Mouse (Mus musculus): Measurements from ENCODE around the gene Unk.

The Unk gene

GRCm38 (mm10) chr11:116030898-116031845 is 1.1 kb downstream of the Unk start:
- peak in 1 of 2 experiments; percentile 41 for DNase-seq

DNA sequence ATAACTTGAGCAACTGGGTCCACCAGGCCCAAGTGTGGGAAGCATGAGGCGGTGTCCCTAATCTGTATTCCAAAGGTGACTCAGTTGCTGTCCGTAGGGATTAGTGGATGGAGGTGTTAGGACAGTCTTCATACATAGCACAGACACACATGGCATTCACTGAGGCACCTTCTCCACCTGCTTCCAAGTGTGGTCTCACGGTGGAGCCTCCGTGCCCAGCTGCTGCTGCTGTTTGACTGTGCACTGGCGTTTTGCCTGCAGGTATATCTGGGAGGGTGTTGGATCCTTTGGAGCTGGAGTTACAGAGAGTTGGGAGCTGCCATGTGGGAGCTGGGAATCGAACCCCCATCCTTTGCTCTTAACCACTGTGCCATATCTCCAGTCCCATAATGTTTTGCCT is 4.5 kb downstream of the Unk start:
- no peak for DNase-seq

DNA sequence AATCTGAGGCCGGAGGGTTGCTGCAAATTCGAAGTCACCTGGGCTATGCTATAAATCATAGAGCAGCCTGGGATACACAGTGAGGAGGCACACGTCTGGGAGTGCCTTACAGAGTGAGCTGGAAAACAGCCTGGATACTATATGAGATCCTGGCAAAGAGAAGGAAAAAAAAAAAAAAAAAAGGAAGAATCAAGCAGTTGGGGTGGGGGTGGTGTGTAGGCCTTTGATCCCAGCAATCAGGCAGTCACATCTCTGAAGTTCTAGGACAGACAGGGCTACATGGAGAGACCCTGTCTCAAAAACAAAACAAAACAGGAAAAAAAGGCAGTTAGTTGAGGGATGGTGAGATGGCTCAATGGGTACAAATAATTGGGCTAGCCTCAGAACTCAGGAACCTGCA is 6.5 kb downstream of the Unk start:
- DNase-seq: no peak

DNA sequence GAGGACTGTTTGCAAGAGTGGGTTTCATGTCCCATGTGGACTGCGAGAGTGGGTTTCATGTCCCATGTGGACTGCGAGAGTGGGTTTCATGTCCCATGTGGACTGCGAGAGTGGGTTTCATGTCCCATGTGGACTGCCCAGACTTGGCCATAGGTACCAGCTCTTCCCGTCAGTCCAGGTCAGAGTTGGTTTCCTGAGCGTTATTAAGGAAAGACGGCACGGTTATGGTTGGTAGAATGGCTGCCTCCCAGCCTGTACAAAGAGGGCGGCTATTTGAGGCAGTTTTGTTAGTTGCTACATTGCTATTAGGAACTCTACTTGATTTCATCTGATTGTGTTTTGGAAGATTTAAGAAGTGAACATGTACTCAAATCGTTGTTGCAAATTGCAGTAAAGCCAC is 7.7 kb downstream of the Unk start:
- DNase-seq: no peak

- DNase-seq: no peak
Measured at GRCm38 (mm10) chr11:116040593-116040992, 10.5 kb downstream of the Unk start.

DNA sequence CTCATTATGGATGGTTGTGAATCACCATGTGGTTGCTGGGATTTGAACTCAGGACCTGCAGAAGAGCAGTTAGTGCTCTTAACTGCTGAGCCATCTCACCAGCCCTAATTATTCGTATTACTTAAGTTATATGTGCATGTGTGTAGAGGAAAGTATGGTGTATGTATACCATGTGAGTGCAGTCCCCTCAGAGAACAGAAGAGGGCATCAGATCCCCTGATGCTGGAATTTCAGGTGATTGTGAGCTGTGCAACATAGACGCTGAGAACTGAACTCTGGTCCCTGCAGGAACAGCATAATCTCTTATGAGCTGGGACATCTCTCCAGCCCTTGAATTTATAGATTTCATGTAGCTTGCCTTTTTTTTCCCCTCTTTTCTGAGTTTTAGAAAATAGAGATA is 11.7 kb downstream of the Unk start:
- no peak for DNase-seq

DNA sequence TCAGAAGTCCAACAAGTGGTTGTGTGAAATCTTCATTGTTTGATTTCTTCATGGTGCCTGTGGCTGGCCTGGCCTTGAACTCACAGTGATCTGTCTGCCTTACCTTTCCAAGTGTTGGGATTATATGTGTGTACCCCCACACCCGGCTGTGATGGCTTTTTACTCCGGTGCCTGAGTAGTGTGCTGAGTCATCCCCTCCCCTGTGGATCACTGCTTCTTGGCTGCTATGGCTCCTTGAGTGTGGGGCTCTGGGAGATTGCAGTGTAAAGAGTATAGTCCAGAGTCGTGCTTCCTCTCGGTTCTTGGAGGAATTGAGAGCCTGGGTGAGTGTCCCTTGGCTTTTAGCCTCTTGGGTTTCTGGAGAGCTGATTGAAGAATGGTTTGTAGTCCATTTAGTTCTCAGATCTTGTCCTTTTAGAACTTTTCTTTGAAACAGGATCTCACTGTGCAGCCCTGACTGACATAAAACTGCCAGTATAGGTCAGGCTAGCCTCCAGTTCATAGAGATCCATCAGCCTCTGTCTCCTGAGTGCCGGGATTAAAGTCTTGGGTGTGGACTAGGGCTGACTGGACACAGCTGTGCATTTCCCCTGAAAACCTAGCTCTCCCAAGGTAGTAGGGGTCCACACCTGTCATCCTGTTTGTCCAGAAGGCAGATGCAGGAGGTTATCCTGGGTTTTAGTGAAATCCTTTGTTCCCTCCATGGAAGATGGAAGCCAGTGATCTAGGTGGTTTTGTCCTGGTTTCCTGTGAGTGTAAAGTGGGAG is 12.4 kb downstream of the Unk start:
- DNase-seq: no peak

- no peak for DNase-seq
Measured at GRCm38 (mm10) chr11:116043286-116043685, 13.2 kb downstream of the Unk start.

DNA sequence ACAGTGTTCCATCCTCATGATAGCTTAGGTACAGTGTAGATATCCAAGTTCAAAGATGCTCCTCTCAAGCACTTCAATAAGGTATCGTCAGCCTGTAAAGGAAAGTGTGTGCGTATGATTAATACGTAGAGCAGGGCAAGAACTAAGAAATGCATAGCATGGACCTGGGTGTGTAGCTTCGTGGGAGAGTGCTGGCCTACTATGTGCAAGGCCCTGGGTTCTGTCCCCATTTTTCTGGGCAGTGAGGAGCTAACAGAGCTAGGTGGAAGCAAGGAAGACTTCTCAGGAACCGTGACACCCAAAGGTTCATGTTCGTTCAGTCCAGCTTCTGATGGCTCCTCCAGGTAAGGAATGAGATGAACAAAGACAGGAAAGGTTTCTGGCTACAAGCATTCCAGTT is 15.1 kb downstream of the Unk start:
- DNase-seq: no peak

GRCm38 (mm10) chr11:116049610-116050009 is 19.5 kb downstream of the Unk start:
- DNase-seq: no peak

DNA sequence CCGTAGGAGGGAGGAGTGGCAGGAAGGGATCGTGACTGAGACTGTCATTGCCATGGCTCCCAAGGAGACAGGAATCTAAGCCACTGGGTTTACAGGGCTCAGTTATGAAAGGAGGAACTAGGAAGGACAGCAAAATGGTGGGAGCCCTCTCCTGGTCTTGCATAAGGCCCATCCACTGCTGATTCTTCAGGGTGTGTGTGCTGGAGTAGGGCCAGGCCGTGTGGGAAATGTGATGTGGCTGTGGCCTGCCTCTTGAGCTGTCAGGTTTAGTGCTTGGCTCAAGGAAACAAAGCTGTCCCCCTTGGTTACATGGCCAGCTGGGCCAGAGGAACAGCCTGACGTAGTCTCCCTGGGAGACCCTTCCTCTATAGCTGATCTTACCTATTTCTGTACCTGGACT is 20.1 kb downstream of the Unk start:
- no peak for DNase-seq

DNA sequence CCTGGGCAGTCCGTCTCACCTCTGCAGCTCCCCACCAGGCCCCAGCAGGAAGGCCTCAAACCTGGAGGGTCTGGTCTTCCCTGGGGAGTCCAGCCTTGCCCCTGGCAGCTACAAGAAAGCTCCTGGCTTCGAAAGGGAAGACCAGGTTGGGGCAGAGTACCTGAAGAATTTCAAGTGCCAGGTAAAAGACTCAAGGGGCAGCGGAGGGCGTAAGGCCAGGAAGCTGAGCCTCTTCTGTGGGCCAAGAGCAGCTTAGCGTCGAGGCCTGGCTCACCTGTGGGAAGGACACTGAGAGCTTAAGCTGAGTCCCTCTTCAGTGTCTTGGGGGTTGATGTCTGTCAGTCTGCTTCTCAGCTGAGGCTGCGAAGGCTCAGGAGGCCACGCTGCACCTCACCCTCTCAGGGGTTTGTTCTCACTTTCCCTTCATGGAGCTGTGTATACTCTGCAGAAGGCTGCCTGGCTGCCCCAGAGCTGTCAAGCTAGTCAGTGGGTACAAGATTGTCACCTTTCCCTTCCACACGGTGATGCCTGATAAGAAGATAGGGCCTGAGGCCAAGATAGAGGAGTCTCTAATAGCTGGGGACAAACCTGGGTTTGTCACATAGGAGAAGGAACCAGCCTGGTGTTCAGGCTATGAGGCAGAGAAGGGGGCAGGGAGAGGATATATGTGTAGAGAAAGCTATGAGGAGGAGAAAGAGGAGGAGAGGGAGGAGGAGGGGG is 23.5 kb downstream of the Unk start:
- no peak for DNase-seq

- no peak for DNase-seq
Measured at GRCm38 (mm10) chr11:116055873-116056272, 25.8 kb downstream of the Unk start.

- no peak for DNase-seq
Measured at GRCm38 (mm10) chr11:116057237-116057881, 27.2 kb downstream of the Unk start.

DNA sequence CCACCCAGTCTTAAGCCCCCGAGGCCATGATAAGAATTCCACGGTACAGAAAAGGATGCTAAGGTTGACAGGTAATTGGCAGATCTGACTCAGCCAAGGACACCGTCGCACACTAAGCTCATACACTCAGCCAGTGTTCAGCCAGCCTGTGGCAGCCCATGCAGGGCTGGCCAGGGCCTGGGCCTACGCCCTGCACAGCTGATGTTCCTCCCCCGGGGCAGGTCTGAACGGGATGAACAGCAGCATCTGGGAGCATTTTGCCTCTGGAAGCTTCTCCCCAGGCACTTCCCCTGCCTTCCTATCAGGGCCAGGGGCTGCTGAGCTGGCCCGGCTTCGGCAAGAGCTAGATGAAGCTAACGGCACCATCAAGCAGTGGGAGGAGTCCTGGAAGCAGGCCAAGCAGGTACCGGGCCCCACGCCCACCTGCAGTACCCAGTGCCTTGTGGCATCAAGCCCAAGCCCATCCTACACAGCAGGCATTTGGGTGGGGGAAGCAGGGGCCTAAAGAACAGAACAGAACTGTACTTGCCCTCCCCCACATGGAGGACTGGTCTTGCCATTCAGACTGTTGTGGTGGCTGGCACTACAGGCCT is 28.0 kb downstream of the Unk start:
- DNase-seq: no peak

DNA sequence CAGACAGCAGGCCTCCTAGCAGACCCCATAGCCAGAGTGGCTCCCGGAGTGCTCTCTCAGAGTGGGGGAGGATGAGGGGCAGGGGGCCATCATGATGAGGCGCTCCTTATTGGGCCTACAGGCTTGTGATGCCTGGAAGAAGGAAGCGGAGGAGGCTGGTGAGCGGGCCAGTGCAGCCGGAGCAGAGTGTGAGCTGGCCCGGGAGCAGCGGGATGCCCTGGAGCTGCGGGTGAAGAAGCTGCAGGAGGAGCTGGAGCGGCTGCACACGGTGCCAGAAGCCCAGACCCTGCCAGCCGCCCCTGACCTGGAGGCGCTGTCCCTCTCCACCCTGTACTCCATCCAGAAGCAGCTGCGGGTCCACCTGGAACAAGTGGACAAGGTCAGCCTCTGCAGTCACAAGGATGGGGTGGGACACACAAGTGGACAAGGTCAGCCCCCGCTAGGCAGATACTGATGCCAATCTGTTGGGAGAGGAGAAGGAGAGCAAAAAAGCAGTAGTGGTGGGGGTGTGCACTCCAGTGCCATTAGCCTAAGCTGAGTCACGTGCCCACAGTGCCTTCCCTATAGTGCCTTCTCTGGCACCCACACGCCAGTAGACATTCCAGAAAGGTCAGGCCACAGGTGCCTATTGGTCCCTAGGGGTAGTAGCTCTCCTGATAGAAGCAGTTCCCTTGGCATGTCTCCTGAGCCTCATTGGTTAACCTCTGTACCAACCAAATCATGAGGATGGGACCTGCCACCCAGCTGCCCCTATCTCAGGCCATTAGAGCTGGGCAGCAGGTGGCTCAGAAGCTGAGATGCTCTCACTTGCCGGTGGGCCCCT is 29.0 kb downstream of the Unk start:
- no peak for DNase-seq

DNA sequence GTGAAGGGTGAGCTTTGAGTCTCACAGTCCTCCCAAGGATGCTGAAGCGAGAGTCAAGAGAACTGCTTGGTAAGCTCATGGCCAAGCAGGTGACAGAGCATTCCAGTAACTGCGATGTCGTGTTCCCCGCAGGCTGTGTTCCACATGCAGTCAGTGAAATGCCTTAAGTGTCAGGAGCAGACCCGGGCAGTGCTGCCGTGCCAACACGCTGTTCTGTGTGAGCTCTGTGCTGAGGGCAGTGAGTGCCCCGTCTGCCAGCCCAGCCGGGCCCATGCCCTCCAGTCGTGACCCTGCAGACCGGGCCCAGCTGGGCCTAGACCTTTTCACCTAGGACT is 29.5 kb downstream of the Unk start:
- no peak for DNase-seq

GRCm38 (mm10) chr11:116060596-116060995 is 30.5 kb downstream of the Unk start:
- DNase-seq: no peak

- no peak for DNase-seq
Measured at GRCm38 (mm10) chr11:116061641-116062415, 31.7 kb downstream of the Unk start.

DNA sequence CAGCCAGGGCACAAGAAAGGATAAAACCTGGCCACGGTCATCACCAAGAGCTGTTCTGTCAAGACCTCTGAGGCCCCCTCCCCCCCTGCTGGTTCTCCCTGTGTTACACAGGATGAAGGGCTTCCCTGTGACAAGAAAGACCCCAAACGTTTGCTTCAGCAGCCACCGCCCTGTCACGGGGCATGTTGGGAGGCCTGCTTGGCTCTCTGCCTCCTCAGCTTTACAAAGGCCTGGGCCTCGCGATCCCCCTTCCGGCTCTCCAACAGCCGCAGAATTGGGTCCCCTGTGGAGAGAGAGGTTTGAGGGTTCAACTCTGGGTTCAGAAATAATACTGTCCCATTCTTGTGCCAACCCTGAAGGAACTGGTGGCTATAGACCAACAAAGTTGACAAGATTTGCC is 32.4 kb downstream of the Unk start:
- no peak for DNase-seq

- DNase-seq: no peak
Measured at GRCm38 (mm10) chr11:116063562-116063961, 33.4 kb downstream of the Unk start.
